Mouse (Mus musculus) kidney, adult 8-10 months (tissue): ENCODE measurements around the gene Ergic1.
A peak's percentile ranks its signal among the peaks of the same experiment; 100 is the strongest.

Experiments used
- DNase-seq, 2 experiments: peaks; one replicate each; pipeline ENCODE4 v3.0.0; 2022

Ergic1 gene

GRCm38 (mm10) chr17:26540083-26540482, 21.2 kb upstream of the Ergic1 start:
- DNase-seq: no peak

DNA sequence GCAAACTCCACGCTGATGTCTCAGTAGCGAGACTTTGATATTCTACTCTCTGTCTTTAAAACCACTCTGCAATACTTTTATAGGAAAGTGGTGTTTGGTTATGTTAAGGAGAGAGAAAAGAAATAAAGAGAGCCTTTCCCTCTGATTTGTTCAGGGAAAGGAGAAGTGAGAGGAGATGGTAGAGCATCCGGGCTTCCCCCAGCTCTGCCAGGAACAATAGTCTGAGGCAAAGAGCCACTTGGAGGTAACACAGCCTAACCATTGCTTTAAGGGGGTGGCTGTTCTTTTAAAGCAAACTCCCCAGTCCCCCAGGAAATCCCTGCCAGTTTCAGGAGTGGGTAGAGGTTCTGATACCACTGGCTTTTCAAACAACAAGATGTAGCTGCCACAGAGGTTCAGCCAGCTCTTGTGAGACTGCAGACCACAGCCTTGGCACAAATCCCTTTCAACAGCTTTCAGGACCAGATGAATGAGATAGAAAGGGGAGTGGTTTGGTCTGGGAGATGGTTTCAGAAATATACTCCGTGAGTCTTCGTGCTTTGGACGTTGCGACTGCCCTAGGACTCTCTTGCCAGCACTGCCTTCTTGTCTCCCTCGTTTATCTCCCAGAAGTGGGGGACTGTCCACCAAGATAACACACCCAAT, 16.8 kb upstream of the Ergic1 start:
- DNase-seq: no peak

DNA sequence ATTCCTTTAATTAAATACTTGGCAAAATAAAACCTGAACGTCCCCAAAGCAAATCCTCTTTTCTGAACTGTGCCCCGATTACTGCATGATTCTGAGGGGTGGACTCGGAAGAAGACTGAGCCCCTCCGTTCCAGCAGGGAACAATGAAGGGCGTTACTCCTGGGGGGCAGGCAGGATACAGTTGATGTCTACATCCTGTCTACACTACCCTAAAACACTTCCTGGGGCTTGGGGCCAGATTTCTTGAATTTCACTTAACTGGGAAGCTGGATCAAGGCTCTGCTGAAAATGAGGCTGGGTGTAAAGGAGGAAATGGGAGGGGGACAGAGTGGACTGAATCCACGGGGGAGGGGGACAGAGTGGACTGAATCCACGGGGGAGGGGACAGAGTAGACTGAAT, 13.5 kb upstream of the Ergic1 start:
- peak; percentile 60 to 67 for DNase-seq

- no peak for DNase-seq
These were observed 12.7 kb upstream of the Ergic1 start for GRCm38 (mm10) chr17:26548566-26548965.

GRCm38 (mm10) chr17:26549148-26549809, 12.0 kb upstream of the Ergic1 start:
- peak in 1 of 2 experiments; percentile 40 for DNase-seq

DNA sequence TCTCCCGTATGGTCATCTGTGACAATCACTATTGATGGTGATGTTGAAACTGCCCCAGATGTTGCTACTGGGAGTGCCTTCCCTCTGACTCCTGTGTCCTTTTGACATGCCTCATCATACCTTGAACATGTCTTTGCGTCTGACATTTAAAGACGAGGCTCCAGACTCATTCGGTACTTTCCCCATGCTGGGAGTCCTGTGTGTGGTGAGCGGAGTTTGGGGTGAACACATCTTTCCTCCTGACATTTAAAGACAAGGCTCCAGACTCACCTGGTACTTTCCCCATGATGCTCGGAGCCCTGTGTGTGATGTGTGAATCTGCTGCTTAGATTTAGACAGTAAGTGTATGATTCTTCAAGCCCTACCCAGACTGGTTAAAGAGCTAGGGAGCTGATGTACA, 10.2 kb upstream of the Ergic1 start:
- no peak for DNase-seq

DNA sequence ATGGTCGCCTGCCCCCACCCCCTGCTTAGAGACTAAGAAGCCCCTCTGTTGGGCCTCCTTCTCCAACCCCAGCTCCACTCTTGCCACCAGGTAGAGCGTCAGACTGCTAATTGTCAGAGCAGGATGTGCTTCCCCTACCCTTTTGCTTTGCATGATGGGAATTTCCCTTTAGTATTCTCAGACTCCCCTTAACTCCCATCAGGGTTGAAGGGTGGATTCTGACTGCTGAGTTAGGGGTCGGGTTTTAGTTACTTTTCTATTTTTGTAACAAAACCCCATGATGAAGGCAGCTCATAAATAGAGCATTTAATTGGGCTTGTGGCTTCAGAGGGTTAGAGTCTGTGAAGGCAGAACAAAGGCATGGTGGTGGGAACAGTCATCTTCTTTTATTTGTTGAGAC, 8.3 kb upstream of the Ergic1 start:
- DNase-seq: no peak

DNA sequence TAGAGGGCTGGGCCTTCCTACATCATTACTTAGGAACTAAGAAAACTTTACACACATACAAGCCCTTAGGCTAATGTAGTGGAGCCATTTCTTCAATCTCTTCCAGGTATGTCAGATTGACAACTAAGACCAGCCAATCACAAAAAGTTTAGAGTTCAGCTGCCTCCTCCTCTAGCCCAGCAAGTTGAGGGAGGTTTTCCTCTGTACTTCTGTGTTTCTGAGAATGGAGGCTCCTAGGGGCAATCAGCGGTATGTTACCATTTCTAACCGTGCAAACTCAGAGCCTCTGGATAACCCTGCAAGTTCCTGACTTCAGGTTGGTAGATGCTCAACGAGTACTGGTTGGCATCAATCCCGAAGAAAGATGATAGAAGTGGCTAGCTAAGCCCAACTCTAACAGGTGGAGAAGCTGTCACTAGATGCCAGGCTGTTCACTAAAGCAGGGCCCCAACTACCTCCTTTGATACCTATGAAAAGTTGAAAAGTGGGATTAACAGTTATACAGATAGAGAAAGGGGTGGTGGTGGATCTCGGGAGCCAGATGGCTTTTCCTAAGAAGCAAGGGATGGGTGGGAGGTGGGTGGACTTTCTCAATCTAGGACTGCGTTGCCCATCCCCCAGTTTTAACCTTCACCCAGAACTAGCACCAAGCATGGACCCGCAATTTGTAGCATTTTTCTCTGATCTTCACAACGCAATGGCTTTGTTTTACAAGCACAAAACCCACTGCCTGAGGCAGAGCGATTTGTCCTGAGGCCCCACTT, 581 bp upstream of the Ergic1 start:
- no peak for DNase-seq

DNA sequence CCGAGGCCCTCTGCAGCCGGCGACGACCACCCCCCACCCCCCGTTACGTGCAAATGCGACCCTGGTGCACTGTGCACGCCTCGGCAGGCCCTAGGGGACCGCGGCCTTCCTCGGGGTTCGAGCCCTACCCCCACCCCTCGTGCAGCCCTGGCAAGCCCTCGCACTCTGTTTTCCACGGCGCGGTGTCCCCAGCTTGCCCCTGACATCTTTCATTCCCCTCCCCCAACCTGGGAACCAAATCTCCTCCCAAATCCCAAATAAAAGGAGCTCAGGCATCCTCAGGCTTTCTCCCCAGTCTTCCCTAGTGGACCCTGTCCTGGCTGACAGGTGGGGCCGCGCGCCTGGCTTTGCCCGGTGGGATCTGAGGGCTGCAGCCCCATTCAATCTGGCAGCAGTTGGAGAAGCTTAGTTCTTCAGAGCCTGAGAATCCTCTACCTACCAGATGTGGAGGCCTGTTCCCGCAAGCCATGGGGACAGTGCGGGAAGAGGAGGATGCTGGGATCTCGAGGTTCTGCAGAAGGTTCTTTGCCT, 427 bp downstream of the Ergic1 start, which contains the start of gene Dusp1:
Gene Dusp1 (minus strand): TSS at position 478 of the 531 bp plus-strand sequence.
- DNase-seq: no peak

DNA sequence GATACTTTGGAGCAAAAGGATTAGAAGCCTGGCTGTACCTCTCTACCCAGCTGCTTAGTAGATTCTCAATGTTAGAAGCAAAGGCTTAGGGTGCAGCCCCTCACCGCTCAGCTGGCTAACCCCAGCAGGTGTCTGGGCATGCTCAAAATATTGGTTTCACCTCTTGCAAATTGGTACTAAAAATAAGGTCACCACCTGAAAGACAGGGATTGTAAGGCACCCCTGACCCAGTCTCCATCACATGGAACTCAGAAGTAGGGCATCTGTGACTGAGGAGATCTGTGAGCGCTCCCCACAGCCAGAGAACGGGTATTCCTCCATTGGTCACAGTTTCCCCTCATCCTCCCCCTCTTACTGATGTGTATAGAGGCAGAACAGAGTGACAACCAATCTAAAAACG, 1.0 kb downstream of the Ergic1 start:
- DNase-seq: no peak

- no peak for DNase-seq
These were observed 2.2 kb downstream of the Ergic1 start for GRCm38 (mm10) chr17:26563476-26563875.

DNA sequence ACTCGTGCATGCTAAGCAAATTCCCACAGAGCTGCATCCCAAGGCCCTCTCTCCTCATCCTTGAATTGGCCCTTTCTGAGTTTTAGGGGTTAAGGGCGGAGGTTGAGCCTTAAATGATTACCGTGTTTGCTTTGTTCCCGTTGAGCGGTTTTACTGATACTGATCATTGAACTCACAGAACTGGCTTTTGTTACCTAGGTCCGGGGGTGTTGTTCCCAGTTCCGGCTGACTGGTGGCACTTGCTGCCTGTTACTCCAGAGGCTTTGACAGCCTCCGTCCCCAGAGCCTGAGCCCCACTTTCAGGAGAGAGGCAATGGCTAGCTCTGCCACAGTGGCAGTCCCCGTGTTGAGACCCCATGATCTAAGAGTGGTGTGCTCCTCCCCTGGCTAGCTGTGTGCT, 3.1 kb downstream of the Ergic1 start:
- no peak for DNase-seq

- no peak for DNase-seq
These were observed 6.0 kb downstream of the Ergic1 start for GRCm38 (mm10) chr17:26567142-26567817.

DNA sequence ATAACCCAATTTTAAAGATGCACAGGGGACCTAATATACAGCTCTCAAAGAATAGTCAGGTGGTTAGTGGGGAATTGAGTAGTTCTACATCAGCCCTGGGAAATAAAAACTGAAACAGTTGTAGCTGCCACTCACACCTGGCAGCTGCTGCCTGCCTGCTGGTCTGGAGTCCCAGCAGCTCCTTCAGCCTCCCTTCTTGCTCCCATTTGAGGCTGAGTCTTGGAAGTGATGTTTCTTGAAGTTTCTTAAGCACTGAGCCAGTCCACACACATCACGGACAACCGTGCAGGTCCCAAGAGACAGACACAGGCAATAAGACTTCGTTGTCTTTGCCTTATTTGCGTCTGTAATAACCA, 6.5 kb downstream of the Ergic1 start:
- no peak for DNase-seq

DNA sequence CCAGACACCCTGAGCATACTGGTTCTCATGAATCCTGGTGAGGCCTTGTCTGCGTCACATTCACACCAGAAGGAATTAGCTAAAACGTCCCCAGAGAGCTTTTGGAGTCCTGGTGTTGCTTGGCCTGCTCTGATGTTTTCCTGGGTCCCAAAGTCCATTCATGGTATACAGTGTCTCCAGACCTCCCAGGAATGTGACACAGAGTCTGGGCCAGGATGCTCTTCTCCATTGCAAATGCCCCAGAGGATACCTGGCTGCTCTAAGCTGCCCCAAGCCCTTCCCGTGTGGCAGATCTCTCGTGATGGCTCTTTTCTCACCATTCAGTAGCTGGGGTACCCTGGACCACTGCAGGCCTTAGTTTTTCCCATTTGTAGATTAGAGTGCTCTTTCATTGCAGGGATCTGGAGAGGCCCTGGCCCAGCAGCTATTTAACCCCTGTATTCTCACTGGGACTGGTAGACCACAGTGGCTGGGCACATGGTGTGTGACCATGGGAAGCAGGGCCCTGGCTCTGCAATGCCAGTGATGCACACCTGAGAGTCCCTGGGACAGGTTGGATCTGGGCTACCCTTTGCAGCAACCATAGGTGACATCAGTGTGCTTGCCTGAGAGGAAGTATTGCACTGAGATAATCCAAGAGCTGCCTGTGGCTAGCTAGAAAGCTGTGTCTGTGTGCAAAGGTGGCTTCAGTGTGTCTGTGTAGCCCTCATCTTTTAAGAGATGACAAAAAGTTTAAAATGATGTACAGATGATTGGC, 8.5 kb downstream of the Ergic1 start:
- no peak for DNase-seq

GRCm38 (mm10) chr17:26570651-26571118, 9.4 kb downstream of the Ergic1 start:
- DNase-seq: no peak

DNA sequence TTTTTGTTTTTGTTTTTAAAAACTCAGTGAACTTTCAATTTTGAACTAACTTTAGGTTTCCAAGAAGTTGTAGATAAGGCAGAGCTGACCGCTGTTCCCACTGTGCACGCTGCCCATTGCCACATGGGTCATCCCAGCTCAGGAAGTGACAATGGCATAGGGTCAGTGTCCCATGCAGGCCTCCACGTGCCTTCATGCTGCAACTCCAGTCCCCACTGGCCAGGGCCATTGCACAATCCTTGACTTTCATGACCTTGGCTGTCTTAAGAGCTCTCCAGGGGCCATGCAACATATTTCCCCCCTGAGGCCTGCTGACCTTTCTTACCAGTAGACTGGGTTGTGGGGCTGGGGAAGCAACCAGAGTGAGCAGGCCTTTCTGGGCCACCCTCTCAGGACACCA, 10.1 kb downstream of the Ergic1 start:
- peak in 1 of 2 experiments; percentile 69 for DNase-seq

DNA sequence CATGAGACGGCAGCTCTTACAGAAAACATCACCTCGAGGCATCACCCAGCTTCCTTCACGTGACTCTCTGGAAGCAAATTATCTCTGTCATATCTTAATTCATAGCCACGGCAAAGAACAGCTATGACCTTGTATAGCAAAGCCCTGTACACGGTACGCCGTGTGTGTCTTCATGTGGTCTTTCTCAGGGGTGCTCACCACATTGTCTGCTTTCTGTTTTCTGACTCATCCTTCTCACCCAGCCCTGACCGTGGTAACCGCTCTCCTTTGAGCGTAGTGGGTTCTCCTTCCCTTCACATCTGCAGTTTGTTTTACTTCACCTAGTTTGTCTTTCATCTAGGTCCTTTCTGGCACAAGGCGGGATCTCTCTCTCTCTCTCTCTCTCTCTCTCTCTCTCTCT, 11.0 kb downstream of the Ergic1 start:
- DNase-seq: no peak

GRCm38 (mm10) chr17:26574118-26574517, 12.8 kb downstream of the Ergic1 start:
- DNase-seq: no peak

DNA sequence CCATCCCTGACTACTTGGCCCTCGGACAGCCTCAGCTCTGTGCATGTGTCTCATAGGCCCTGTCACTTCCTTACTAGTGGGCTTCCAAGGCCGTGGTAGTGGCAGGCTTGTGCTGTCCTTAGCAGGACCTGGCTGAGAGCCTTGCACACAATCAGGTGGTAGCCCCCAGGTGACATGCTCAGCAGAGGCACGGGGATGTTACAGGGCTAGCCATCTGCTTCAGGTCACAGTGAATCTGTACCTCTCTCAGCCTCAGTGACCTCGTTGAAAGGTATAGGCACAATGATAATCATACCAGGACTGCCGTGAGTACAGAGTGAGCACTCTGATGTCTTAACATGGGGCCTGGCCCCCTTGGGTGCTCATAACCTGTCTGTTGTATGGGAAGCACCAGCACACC, 13.4 kb downstream of the Ergic1 start:
- DNase-seq: no peak

- DNase-seq: no peak
These were observed 14.7 kb downstream of the Ergic1 start for GRCm38 (mm10) chr17:26575786-26576690.
